Mouse (Mus musculus): ENCODE measurements around the gene Olfr1316. TPM values are rescaled to one million over a fixed set of nuclear protein-coding genes. Genes with fewer than 3 reads are reported as not detected.

Olfr1316 gene
- not detected for polyA plus RNA-seq (2012; fragmentation: generic; extraction: Trizol)

- TF ChIP-seq TCF12 (IDR thresholded peaks at IDR 0.05; ENCODE audit: insufficient read depth, poor library complexity, severe bottlenecking) (no peak), REST (IDR thresholded peaks at IDR 0.05; ENCODE audit: insufficient read depth, insufficient read length) (no peak), CEBPB (IDR thresholded peaks at IDR 0.05; ENCODE audit: insufficient read depth, poor library complexity, severe bottlenecking) (no peak), USF1 (IDR thresholded peaks at IDR 0.05; ENCODE audit: low read depth) (no peak), POLR2A (IDR thresholded peaks at IDR 0.05; ENCODE audit: insufficient read length, low read depth) (no peak), MYOG (IDR thresholded peaks at IDR 0.05; ENCODE audit: control insufficient read depth in 1 of 3, insufficient read depth in 1 of 3, insufficient read length in 2 of 3, low read depth in 2 of 3) (no peak), MYOD1 (IDR thresholded peaks at IDR 0.05; ENCODE audit: control insufficient read depth in 1 of 3, insufficient read length in 2 of 3, low read depth in 2 of 3) (no peak), TCF3 (IDR thresholded peaks at IDR 0.05; ENCODE audit: insufficient read length, low read depth) (no peak), POLR2AphosphoS2 (IDR thresholded peaks at IDR 0.05; ENCODE audit: insufficient read length, low read depth) (no peak), E2F4 (IDR thresholded peaks at IDR 0.05; ENCODE audit: insufficient read depth) (no peak), MAX (IDR thresholded peaks at IDR 0.05; ENCODE audit: low read depth) (no peak), SRF (IDR thresholded peaks at IDR 0.05; ENCODE audit: control insufficient read depth, insufficient read length, low read depth) (no peak)
- H3K4me2 ChIP-seq (ENCODE audit: low read depth), result no peak within 1 kb of the TSS
- no peaks in the 10 kb centered on the region for H3K79me2 ChIP-seq (ENCODE audit: control insufficient read depth, insufficient read depth)
- no peak within 1 kb of the TSS for H3K4me3 ChIP-seq
- no peak within 1 kb of the TSS for H3ac ChIP-seq (ENCODE audit: control insufficient read depth, insufficient read length)
- no peaks in the 10 kb centered on the region for H3K27me3 ChIP-seq (ENCODE audit: control insufficient read depth, insufficient read depth, insufficient read length)
- H3K36me3 ChIP-seq (ENCODE audit: control insufficient read depth, insufficient read depth), result no peaks in the 10 kb centered on the region
Measured at GRCm38 (mm10) chr2:112134877-112135276, at the start of gene Olfr1316. Olfr1316 (minus strand) TSS chr2:112134977.

- no peaks in the 10 kb centered on the region for H3K79me2 ChIP-seq (ENCODE audit: control insufficient read depth, insufficient read depth)
- no peak within 1 kb of the TSS for H3ac ChIP-seq (ENCODE audit: control insufficient read depth, insufficient read length)
- H3K36me3 ChIP-seq (ENCODE audit: control insufficient read depth, insufficient read depth), result no peaks in the 10 kb centered on the region
- TF ChIP-seq E2F4 (IDR thresholded peaks at IDR 0.05; ENCODE audit: insufficient read depth) (no peak), TCF12 (IDR thresholded peaks at IDR 0.05; ENCODE audit: insufficient read depth, poor library complexity, severe bottlenecking) (no peak), SRF (IDR thresholded peaks at IDR 0.05; ENCODE audit: control insufficient read depth, insufficient read length, low read depth) (no peak), MYOG (IDR thresholded peaks at IDR 0.05; ENCODE audit: control insufficient read depth in 1 of 3, insufficient read depth in 1 of 3, insufficient read length in 2 of 3, low read depth in 2 of 3) (no peak), POLR2AphosphoS2 (IDR thresholded peaks at IDR 0.05; ENCODE audit: insufficient read length, low read depth) (no peak), REST (IDR thresholded peaks at IDR 0.05; ENCODE audit: insufficient read depth, insufficient read length) (no peak), MAX (IDR thresholded peaks at IDR 0.05; ENCODE audit: low read depth) (no peak), POLR2A (IDR thresholded peaks at IDR 0.05; ENCODE audit: insufficient read length, low read depth) (no peak), TCF3 (IDR thresholded peaks at IDR 0.05; ENCODE audit: insufficient read length, low read depth) (no peak), USF1 (IDR thresholded peaks at IDR 0.05; ENCODE audit: low read depth) (no peak), CEBPB (IDR thresholded peaks at IDR 0.05; ENCODE audit: insufficient read depth, poor library complexity, severe bottlenecking) (no peak), MYOD1 (IDR thresholded peaks at IDR 0.05; ENCODE audit: control insufficient read depth in 1 of 3, insufficient read length in 2 of 3, low read depth in 2 of 3) (no peak)
- no peak within 1 kb of the TSS for H3K4me3 ChIP-seq
- no peaks in the 10 kb centered on the region for H3K27me3 ChIP-seq (ENCODE audit: control insufficient read depth, insufficient read depth, insufficient read length)
- H3K4me2 ChIP-seq (ENCODE audit: low read depth), result no peak within 1 kb of the TSS
Measured at GRCm38 (mm10) chr2:112153898-112154297, 19.1 kb upstream of the Olfr1316 start, which contains the start of gene Olfr1318. Olfr1318 (plus strand) TSS chr2:112154198.

GRCm38 (mm10) chr2:112140029-112140428 is 5.3 kb upstream of the Olfr1316 start, which contains the start of gene Olfr1317:
Olfr1317 (plus strand) TSS chr2:112140329.
- no peak within 1 kb of the TSS for H3K4me2 ChIP-seq (ENCODE audit: low read depth)
- no peaks in the 10 kb centered on the region for H3K36me3 ChIP-seq (ENCODE audit: control insufficient read depth, insufficient read depth)
- H3K79me2 ChIP-seq (ENCODE audit: control insufficient read depth, insufficient read depth), result no peaks in the 10 kb centered on the region
- H3ac ChIP-seq (ENCODE audit: control insufficient read depth, insufficient read length), result no peak within 1 kb of the TSS
- no peak within 1 kb of the TSS for H3K4me3 ChIP-seq
- TF ChIP-seq SRF (IDR thresholded peaks at IDR 0.05; ENCODE audit: control insufficient read depth, insufficient read length, low read depth) (no peak), POLR2A (IDR thresholded peaks at IDR 0.05; ENCODE audit: insufficient read length, low read depth) (no peak), TCF12 (IDR thresholded peaks at IDR 0.05; ENCODE audit: insufficient read depth, poor library complexity, severe bottlenecking) (no peak), MYOD1 (IDR thresholded peaks at IDR 0.05; ENCODE audit: control insufficient read depth in 1 of 3, insufficient read length in 2 of 3, low read depth in 2 of 3) (no peak), MAX (IDR thresholded peaks at IDR 0.05; ENCODE audit: low read depth) (no peak), POLR2AphosphoS2 (IDR thresholded peaks at IDR 0.05; ENCODE audit: insufficient read length, low read depth) (no peak), TCF3 (IDR thresholded peaks at IDR 0.05; ENCODE audit: insufficient read length, low read depth) (no peak), REST (IDR thresholded peaks at IDR 0.05; ENCODE audit: insufficient read depth, insufficient read length) (no peak), MYOG (IDR thresholded peaks at IDR 0.05; ENCODE audit: control insufficient read depth in 1 of 3, insufficient read depth in 1 of 3, insufficient read length in 2 of 3, low read depth in 2 of 3) (no peak), CEBPB (IDR thresholded peaks at IDR 0.05; ENCODE audit: insufficient read depth, poor library complexity, severe bottlenecking) (no peak), E2F4 (IDR thresholded peaks at IDR 0.05; ENCODE audit: insufficient read depth) (no peak), USF1 (IDR thresholded peaks at IDR 0.05; ENCODE audit: low read depth) (no peak)
- no peaks in the 10 kb centered on the region for H3K27me3 ChIP-seq (ENCODE audit: control insufficient read depth, insufficient read depth, insufficient read length)

- H3K79me2 ChIP-seq (ENCODE audit: control insufficient read depth, insufficient read depth), result no peaks in the 10 kb centered on the region
- no peak within 1 kb of the TSS for H3K4me3 ChIP-seq
- H3K27me3 ChIP-seq (ENCODE audit: control insufficient read depth, insufficient read depth, insufficient read length), result no peaks in the 10 kb centered on the region
- H3K36me3 ChIP-seq (ENCODE audit: control insufficient read depth, insufficient read depth), result no peaks in the 10 kb centered on the region
- H3K4me2 ChIP-seq (ENCODE audit: low read depth), result no peak within 1 kb of the TSS
- no peak within 1 kb of the TSS for H3ac ChIP-seq (ENCODE audit: control insufficient read depth, insufficient read length)
- TF ChIP-seq USF1 (IDR thresholded peaks at IDR 0.05; ENCODE audit: low read depth), result no peak
- TF ChIP-seq MAX (IDR thresholded peaks at IDR 0.05; ENCODE audit: low read depth), result no peak
- no peak for TF ChIP-seq POLR2AphosphoS2 (IDR thresholded peaks at IDR 0.05; ENCODE audit: insufficient read length, low read depth)
- TF ChIP-seq REST (IDR thresholded peaks at IDR 0.05; ENCODE audit: insufficient read depth, insufficient read length), result no peak
- TF ChIP-seq MYOG (IDR thresholded peaks at IDR 0.05; ENCODE audit: control insufficient read depth in 1 of 3, insufficient read depth in 1 of 3, insufficient read length in 2 of 3, low read depth in 2 of 3), result no peak
- no peak for TF ChIP-seq SRF (IDR thresholded peaks at IDR 0.05; ENCODE audit: control insufficient read depth, insufficient read length, low read depth)
- no peak for TF ChIP-seq TCF12 (IDR thresholded peaks at IDR 0.05; ENCODE audit: insufficient read depth, poor library complexity, severe bottlenecking)
- TF ChIP-seq CEBPB (IDR thresholded peaks at IDR 0.05; ENCODE audit: insufficient read depth, poor library complexity, severe bottlenecking), result no peak
Measured at GRCm38 (mm10) chr2:112115340-112115739, 19.4 kb downstream of the Olfr1316 start, which contains the start of gene Olfr1315-ps1. Olfr1315-ps1 (minus strand) TSS chr2:112115440.
